Mouse (Mus musculus) urinary bladder, postnatal 0 days (tissue): ENCODE data around the gene Vmn2r100. TPM values are rescaled to one million over a fixed set of nuclear protein-coding genes. Genes with fewer than 3 reads are reported as not detected.

Source experiments
- polyA plus RNA-seq: library from polyadenylated mRNA; unstranded; fragments of >200 nt; fragmentation: Nextera tagmentation; extraction: Ambion mirVana; gene quantifications from 2 replicates; pipeline ENCODE4 v1.2.1, GENCODE M21; 2015

The Vmn2r100 gene
- polyA plus RNA-seq, result not detected in 2 replicates

DNA sequence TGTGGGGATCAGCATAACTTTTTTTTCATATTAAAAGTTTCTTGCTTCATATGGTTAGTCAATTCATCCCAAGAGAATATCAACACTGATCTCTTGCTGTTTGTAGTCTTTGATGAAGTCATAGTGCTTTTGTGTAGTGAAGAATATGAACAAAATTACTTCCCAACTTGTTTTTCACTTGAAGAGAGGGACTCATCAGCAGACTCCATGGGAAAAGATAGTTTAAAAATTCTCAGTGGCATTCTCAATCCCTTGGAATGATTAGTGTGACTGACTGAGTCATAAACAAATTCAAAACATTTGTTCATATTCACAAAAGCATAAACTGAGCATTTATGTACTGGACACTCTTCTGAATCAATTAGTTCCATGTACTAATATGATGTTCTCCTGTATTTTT lies at the start of gene Vmn2r100:
TSS of gene Vmn2r100 (plus strand) at position 301 of the 400 bp plus-strand sequence.

DNA sequence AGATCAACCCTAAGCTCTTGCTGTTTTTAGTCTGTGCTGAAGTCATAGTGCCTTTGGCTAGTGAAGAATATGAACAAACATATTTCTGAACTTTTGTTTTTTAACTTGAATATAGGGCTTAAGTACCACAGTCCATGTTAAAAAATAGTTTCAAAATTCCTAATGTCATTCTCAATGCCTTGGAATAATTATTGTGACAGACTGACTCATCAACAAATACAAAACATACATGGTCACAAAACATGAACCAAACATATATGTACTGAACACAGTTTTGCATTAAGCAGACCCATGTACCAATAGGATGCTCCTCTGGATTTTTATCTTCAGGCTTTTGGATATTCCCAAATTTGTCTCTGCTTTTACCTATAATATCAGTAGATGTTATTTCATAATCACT lies 72.4 kb downstream of the Vmn2r100 start, which contains the start of gene Vmn2r101:
TSS of gene Vmn2r101 (plus strand) at position 301 of the 400 bp plus-strand sequence.

Other genes with a start within 250 kb of the Vmn2r100 start
- not detected in 2 replicates for gene Vmn2r99, start 142.8 kb upstream of the Vmn2r100 start, polyA plus RNA-seq
- not detected in 2 replicates for gene Vmn2r101, start 72.5 kb downstream of the Vmn2r100 start, polyA plus RNA-seq
- gene Vmn2r102, start 155.6 kb downstream of the Vmn2r100 start, polyA plus RNA-seq, result not detected in 2 replicates